Mouse (Mus musculus) CD4-positive naive resting alpha-beta T cell, adult 57 days (primary cell): ENCODE data around the gene Ly6g5b. TPM values are rescaled to one million over a fixed set of nuclear protein-coding genes. Genes with fewer than 3 reads are reported as not detected.

Experiments used
- total RNA-seq: library from RNA; stranded (reverse); gene quantifications from one replicate; pipeline ENCODE4 v1.2.4, GENCODE M21; 2023

Ly6g5b gene
- total RNA-seq, 1 experiment from 2014 or later = 0.83 TPM

Other genes with a start within 250 kb of the Ly6g5b start
- gene Zbtb12, start 235.9 kb downstream of the Ly6g5b start, total RNA-seq = 4.9 TPM
- 1.2 TPM for gene Gm20547, start 233.4 kb downstream of the Ly6g5b start, total RNA-seq
- 6.4 TPM for gene C2, start 217.2 kb downstream of the Ly6g5b start, total RNA-seq
- 133 TPM for gene Ehmt2, start 217.0 kb downstream of the Ly6g5b start, total RNA-seq
- gene Slc44a4, start 201.0 kb downstream of the Ly6g5b start, total RNA-seq = not detected
- gene Neu1, start 184.2 kb downstream of the Ly6g5b start, total RNA-seq = 56.3 TPM
- gene Hspa1b, start 156.2 kb downstream of the Ly6g5b start, total RNA-seq = 146 TPM
- not detected for gene Gm20481, start 145.5 kb downstream of the Ly6g5b start, total RNA-seq
- gene Hspa1a, start 143.3 kb downstream of the Ly6g5b start, total RNA-seq = 70.6 TPM
- gene Hspa1l, start 142.7 kb downstream of the Ly6g5b start, total RNA-seq = not detected
- 39.0 TPM for gene Lsm2, start 133.6 kb downstream of the Ly6g5b start, total RNA-seq
- 84.6 TPM for gene Vars, start 114.4 kb downstream of the Ly6g5b start, total RNA-seq
- gene Vwa7, start 98.8 kb downstream of the Ly6g5b start, total RNA-seq = 0.21 TPM
- not detected for gene Sapcd1, start 87.4 kb downstream of the Ly6g5b start, total RNA-seq
- 3.9 TPM for gene Msh5, start 68.7 kb downstream of the Ly6g5b start, total RNA-seq
- gene Clic1, start 65.5 kb downstream of the Ly6g5b start, total RNA-seq = 157 TPM
- 2.5 TPM for gene Ddah2, start 56.4 kb downstream of the Ly6g5b start, total RNA-seq
- gene Ly6g6c, start 50.0 kb downstream of the Ly6g5b start, total RNA-seq = not detected
- gene Mpig6b, start 49.2 kb downstream of the Ly6g5b start, total RNA-seq = 0.27 TPM
- not detected for gene Ly6g6e, start 38.5 kb downstream of the Ly6g5b start, total RNA-seq
- not detected for gene Ly6g6d, start 37.4 kb downstream of the Ly6g5b start, total RNA-seq
- gene Ly6g6f, start 29.8 kb downstream of the Ly6g5b start, total RNA-seq = not detected
- gene Abhd16a, start 26.2 kb downstream of the Ly6g5b start, total RNA-seq = 69.9 TPM
- not detected for gene Ly6g5c, start 7.1 kb downstream of the Ly6g5b start, total RNA-seq
- 27.0 TPM for gene Gpank1, start 6.0 kb upstream of the Ly6g5b start, total RNA-seq
- 141 TPM for gene Csnk2b, start 6.6 kb upstream of the Ly6g5b start, total RNA-seq
- 20.6 TPM for gene D17H6S53E, start 10.9 kb upstream of the Ly6g5b start, total RNA-seq
- not detected for gene Apom, start 16.6 kb upstream of the Ly6g5b start, total RNA-seq
- gene Bag6, start 19.8 kb upstream of the Ly6g5b start, total RNA-seq = 438 TPM
- 294 TPM for gene Prrc2a, start 49.5 kb upstream of the Ly6g5b start, total RNA-seq
- gene Aif1, start 60.6 kb upstream of the Ly6g5b start, total RNA-seq = 3.0 TPM
- gene Lst1, start 73.0 kb upstream of the Ly6g5b start, total RNA-seq = 14.3 TPM
- gene Ltb, start 79.0 kb upstream of the Ly6g5b start, total RNA-seq = 538 TPM
- gene Tnf, start 86.6 kb upstream of the Ly6g5b start, total RNA-seq = 18.7 TPM
- gene Lta, start 89.9 kb upstream of the Ly6g5b start, total RNA-seq = 15.2 TPM
- not detected for gene Gm16181, start 105.4 kb upstream of the Ly6g5b start, total RNA-seq
- 1.6 TPM for gene Atp6v1g2, start 118.2 kb upstream of the Ly6g5b start, total RNA-seq
- gene Nfkbil1, start 120.4 kb upstream of the Ly6g5b start, total RNA-seq = 10.8 TPM
- 474 TPM for gene Ddx39b, start 126.3 kb upstream of the Ly6g5b start, total RNA-seq
- 2,421 TPM for gene H2-D1, start 147.3 kb upstream of the Ly6g5b start, total RNA-seq
- gene H2-Q1, start 205.0 kb upstream of the Ly6g5b start, total RNA-seq = 14.8 TPM
- gene H2-Q2, start 226.8 kb upstream of the Ly6g5b start, total RNA-seq = 16.7 TPM